Mouse (Mus musculus): ENCODE measurements at regions not wholly inside any gene's neighbourhood (a gene's known extent, or its start where the extent isn't known, plus 50 kb on each side); places are given as distances from the start of the nearest gene placed in this dataset.

DNA sequence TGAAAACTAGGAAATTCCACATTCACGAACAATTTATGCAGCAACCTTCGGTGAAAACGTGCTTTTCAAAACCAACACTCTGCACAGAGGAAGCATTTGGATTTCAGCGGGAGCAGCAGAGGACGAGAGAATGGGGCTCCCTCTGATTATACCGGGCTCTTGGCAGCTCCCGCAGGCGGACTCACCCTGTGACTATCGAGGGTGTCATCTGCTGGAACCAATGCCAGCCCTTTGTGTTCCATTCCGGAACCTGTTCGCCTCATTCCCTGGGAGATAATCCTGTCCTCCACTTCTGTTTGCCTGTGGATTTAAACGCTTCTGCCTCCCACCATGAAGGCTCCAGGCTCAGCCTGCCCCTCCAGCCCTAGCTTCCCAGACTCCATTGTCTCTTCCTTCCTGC lies 77.1 kb downstream of the Utp18 start:
- no peak for DNase-seq

DNA sequence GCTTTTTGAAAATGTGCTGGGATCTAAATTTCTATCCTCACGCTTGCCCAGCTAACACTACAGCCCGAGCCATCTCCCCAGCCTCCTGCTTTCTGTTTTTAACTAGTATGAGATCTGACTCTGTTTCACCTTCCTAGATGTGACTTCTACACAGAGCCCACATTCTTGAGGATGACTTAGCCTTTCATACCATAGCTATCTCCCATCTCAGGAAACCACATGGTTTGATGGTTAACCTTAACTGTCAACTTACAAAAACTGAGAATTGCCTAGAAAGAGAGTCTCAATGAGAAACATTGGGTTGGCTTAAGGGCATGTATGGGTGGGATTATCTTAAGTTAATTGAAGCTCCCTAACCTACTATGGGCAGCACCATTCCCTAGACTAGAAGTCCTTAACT lies 78.4 kb downstream of the Utp18 start:
- no peak for DNase-seq

DNA sequence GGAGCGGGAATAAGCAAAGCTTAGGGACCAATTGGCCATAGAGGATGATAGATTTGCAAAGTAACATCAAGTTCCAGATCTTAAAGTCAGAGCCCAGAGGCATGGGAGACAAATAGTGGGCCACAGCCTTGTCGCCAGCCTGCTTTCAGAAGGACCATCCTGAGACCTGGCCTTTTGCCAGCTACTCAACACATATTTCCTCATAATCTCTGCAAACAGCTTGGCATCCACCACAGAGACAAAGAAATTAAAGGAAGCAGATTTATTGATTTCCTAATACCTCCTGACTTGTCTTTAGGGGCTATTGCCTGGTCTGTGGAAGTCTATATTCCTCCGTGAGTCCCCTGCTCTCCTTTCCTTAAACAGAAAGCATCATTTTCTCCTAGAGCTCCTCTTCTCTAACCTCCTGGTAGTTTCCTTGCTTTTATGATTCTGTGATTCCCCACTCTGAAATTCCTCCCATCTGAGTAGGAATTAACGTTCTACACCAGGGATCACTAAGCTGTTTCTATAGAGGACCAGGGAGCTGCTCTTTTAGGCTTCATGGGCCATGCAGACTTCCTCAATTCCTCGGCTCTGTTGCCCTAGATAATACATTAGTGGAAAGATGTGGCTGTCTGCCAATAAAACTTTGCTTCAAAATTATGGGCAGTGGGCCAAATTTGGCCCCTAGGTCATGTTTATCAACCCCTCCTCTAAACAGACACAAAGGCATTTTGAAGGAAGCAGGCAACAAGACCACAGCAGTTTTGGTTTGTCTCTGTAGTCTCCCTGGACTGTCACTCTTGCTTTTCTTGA lies 114.2 kb downstream of the Utp18 start:
- DNase-seq, result no peak

DNA sequence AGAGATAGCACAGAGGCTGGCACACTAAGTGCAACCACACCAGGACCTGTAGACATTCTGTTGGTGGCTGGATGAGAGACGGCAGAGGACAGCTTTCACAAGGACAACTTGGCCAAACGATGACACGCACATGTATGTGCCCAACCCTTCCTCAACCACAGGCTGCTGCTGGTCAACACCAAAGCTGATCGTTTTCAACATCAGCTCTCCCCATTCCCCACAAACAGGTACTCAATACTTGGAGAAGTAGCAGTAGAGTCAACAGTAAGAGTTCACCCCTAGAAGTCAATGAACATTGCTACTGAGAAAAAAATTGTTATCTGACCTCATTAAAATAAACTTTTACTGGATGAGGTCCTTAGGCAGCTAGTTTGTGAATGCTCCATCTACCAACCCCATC lies 119.6 kb downstream of the Utp18 start:
- no peak for DNase-seq

DNA sequence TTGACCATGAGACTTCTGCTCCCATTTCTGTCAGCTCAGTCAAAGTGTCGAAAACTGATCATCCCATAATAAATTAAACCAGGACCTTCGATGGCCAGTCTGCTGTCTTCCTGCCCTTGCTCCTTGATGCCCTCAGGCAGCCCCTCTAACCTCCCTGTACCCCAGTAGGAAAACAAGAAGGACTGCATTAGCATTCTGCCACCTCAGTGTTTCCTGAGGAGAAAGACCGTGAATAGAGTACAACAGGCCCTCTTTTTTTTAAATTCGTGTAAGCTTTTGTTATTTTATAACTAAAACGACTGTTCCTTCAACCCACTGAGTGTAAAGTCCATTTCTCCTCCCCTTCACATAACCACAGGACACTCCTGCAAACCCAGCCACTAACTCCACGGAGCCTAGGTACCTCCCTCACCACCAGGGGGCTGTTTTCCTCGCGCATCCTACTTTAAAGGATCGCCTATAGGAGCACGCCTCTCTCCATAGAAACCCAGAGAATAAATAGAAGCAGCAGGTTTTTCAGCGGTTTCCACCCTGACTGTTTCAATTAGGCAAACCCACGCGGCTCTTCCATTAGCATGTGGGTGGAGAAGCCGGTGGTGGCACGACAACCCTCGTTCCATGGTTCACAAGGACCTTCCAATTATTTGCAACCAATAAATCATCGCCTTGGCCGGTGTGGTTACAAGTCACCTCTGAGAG lies 122.6 kb downstream of the Utp18 start:
- DNase-seq, result peak; percentile 66 to 69

DNA sequence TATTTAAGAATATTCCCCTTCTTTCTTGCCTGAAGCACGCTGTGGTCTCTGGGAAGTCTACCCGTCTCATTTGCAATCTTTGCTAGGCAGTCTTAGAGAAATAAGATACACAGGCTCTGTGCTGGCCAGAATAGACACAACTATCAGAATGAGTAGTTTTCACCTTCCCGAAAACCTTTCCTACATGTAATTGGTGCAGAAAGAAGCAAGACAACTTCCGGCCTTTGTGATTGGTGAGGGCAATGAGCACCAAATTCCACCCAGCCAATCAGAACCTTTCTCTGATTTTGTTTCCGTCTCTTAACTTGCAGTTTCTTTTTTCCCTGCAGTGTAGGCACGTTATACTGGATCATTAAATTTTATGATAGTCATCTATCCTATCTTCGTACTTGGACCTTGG lies 127.7 kb downstream of the Utp18 start:
- DNase-seq, result no peak

DNA sequence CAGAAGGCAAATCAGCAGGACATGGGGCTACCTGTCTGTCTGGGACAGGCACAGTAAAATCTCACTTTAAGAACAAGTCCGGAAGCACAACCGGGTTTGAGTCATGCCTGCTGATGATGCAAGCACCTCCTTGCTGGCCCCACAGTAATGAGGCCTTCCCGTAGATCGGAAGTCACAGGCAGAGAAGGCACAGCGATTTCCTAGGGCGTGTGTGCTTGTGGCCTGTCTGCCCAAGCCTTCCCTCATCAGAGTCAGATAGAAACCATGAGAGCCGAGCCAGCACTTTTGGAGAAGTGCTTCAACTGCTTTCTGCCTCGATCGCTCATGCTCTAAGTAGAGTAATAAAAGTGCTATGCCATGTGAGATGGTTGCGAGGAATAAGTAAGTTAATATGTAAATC lies 148.9 kb downstream of the Utp18 start:
- DNase-seq, result no peak

DNA sequence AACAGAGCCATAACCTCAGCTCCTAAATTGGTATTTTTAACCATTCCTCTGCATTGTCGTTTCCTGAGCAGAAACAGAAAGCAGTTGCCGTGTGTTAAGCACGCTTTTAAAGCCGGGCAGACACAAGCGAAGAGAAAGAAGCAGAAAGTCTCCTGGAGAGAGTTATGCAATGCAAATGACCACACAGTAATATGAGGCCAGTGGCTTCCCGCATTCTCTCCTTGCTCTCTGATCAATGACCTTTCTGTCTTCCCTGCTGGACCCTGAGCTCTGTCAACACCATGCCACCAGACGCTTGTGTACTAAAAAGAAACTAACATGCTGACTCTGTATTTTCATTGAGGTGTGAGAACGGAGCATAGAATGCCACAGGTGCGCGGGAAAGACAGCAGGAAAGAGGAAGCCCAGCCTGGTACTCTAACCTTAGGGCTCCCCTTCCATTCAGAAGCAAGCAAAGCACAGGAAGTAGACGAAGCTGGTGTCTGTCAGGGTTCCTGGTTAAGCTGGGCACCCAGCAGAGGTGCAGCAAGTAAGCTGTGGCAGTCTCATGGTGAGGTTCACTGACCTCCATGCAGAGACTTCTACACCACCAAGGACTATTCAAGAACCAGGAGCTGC lies 151.9 kb downstream of the Utp18 start:
- peak in 1 of 2 experiments; percentile 52 for DNase-seq

DNA sequence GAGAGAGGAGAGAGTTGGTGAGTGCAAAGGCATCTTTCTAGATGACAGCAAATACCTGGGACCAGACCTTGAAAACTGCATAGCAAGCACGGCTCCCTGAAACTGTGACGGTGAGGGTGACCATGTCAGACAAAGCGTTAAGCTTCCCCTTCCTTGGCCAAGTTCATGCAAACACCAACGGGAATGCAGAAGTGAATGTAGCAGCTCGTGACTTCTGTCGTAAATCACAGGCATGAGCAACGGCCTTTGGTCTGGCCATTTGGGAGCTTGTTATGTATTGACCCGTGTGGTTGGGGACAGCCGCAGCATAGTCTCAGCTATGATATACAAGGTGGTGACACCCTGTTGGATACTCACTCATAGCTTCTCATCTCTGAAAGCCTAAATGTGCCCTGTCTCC lies 156.4 kb downstream of the Utp18 start:
- no peak for DNase-seq

DNA sequence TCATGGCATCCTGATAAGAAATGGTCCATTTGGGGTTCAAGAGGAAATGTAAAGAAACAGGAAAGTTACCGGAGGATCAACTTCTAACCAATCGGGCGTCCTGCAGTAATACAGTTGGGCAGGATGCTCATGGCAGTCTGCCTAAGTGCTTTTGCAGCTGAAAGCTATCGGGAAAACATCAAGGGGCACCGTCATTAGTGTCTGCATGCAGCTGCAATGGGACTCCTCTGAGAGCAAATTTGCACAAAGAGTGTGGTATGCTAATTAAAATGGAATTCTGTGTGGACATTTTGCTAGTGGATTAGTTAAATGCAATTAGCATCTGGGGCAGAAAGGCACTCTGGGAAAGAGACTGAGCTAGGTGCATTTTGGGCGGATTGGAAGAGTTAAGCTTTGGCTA lies 160.3 kb downstream of the Utp18 start:
- DNase-seq, result no peak

DNA sequence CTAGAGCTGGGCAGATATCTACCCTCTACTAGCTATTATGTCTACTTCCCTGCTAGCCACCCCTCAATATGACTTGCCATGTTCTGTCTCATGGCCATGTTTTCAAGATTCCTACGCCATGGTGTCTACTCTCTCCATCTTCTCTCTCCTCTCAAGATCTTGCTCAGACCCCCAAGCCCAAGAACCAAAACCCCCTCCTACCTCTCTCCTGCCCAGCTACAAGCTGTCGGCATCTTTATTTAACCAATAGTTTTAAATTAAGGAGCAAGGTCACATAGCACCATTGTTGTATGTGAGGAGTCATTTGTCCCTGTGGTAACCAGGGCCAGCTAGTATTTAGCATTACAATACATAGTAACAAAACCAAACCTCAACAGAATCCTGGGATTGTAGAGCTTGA lies 166.4 kb downstream of the Utp18 start:
- no peak for DNase-seq

DNA sequence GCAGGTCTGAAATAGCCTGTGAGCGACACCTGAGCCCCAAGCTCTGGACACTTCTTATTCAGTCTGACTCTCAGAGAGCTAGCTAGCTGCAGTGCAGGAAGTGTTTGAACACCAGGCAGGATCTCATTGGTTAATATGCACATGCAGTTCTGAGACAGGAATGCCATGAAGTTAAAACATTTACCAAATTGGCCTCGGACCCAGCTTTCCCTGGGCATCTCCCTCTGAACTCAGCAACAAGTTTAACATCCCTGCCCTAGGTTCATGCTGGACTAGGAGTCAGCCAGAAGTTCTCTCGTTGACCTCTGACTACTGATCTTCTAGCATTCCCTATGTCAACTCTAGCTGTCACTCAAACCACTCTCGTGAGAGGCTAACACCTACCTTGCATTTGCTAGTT lies 175.9 kb downstream of the Utp18 start:
- peak; percentile 78 to 86 for DNase-seq

DNA sequence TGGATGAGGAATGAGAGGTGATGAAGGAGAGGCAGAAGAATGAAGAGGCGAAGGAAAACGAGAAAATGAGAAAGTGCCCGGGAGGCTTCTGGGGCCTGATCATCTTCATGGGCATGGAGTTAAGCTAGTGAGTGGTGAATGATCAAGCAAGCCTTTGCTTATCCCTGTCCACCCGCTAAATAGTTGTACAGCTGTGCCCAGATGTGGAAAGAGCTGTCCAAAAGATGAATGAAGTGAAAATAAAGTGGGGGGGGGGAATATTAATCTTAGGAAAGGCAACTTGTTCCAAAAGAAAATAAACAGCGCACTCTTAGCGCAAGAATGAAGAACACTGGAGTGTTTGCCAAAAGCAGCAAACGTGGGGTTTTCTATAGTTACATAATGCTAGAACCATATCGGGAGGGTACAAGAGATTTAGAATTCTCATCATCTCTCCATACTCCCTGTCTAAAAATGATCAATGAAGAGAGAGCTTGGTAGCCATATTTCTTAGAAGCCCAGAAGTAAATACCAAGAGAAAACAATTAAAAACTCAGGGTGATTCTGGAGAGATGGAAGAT lies 188.5 kb downstream of the Utp18 start:
- no peak for DNase-seq

DNA sequence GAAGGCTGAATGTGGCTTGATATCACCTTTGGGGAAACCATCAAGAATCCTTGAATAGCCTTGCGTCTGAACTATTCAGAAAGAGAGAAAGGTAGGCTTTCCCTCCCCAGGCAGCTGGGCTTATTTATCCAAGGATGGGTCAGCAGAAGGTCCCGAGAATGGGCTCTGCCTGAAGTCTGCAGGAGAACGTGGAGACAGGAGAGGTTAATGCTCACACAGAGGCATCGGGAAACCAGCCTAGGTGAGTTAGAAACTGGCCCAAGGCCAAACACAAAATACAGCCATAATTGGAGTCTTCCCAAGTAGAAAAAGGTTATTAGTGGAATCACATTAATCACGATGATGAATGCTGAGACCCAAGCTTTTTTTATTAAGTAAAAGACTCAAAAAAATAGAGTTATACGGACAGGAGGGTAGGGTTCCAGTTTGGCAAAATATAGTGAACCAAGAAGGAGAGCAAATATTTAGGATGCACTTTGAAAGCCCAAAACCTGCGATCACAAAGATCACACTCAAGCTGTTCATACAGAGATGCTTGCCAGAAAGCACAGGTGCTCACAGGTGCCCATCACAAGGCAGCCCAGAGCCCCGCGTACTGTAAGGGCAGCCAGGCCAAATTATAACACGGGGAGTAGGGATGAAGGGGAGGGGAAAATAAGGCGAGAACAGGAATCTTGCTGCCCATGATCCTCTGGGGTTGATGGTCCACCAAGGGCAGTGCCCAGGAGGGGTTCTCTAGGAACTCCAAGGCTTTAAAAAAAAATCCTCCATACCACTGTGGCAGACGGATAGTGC lies 189.3 kb downstream of the Utp18 start:
- DNase-seq, result no peak

DNA sequence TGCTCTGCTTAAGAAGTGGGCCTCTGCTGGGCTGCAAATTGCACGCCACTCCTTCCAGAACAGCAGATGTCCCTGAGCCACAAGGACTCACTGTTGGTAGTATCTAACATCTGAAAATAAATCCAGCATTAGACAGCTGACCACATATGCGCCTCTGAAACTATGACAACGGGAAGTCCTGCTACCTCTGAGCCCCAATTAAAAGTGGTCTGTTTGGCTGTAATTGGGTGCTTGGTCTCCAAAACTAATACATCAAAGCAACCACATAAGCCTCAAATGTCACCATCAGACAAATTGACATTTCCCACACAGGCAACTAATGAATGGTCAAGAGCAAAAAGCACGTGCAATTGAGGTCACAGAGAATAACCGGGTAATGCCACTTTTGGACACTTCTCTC lies 201.9 kb downstream of the Utp18 start:
- no peak for DNase-seq

DNA sequence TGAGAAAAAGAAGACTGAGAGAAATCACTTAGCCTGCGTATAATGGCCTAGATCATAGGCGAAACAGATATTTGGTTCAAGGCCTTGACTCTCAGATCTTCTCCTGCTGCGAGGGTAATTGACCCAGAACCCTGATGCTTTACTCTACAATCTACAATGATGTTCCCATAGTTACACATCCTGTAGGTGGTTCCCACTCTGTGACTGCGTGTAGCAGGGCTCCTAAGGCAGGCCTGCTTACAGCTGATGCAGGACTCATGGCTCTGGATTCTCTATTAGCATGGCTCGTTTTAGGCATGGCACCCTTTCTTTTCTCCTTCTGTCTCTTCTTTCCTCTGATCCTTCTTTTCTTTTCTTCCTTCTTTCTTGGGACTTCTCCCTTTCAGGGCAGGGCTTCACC lies 209.3 kb downstream of the Utp18 start:
- DNase-seq, result no peak

DNA sequence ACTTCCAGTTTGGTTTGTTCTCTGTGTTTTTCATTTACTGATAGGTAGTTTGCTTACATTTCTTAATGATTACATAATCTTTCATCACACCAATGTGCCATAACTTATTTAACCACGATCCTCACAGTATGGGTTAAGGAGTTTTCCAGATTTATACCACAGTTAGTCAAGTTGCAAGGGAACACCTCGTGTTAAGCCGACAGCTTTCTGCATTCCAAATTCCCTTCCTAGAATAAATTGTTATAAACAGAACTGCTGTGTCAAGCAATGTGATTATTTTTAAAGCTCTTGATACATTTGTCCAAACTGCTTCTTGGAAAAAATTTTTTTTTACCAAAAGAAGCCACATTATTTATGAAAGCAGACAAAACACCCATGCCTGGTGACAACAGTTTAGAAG lies 213.5 kb downstream of the Utp18 start:
- no peak for DNase-seq

DNA sequence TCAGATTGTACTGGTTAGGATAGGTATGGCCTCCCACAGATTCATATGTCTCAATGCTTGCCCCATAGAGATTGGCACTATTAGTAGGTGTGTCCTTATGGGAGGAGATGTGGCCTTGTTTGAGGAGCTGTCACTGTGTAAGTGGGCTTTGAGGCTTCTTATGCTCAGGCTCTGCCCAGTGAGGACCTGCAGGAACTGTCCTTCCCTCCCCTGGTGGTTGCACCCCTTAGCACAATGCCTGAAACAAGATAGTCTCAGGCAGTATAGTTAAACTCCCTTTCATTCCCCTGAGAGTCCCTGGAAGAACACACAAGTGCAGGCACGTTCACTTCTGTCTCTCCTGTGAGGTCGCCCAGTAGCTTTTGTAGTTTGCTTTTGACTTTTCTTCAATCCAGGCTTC lies 223.9 kb downstream of the Utp18 start:
- DNase-seq, result no peak

DNA sequence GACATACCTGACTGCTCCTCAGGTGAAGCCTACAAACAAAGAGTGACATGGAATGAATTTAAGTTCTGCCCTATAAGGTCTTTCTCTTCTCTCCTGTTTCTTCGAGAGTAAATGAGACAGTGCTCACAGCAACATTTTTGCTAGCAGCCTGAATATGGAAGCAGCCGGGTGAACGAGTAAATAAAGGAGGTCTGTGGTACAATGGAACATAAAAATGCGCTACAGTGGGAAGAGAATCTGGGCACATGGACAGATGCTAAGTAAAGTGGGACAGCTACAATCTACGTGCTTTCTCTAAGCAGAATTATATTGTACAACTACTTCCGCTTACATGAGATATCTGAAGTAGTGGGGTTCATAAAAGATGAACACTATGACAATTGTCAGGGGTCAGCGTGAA lies 225.2 kb downstream of the Utp18 start:
- DNase-seq, result no peak

DNA sequence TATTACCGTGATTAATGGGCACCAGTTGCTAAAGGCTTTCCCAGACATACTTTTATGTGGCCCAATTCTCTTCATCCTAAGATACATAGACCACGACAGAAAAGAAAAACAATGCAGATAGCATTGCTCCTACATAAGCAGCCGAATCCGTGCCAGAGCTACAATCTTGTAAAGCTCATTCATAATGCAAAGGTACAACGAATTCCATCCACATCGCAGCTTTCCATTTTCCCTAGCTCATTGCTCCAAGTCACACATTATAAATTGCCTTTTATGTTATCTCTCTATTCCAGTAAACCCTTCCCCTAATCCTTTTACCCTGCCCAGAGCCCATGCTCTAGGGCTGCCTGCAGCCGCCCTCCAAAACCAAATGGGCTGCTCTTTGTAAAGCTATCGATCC lies 226.8 kb downstream of the Utp18 start:
- no peak for DNase-seq

DNA sequence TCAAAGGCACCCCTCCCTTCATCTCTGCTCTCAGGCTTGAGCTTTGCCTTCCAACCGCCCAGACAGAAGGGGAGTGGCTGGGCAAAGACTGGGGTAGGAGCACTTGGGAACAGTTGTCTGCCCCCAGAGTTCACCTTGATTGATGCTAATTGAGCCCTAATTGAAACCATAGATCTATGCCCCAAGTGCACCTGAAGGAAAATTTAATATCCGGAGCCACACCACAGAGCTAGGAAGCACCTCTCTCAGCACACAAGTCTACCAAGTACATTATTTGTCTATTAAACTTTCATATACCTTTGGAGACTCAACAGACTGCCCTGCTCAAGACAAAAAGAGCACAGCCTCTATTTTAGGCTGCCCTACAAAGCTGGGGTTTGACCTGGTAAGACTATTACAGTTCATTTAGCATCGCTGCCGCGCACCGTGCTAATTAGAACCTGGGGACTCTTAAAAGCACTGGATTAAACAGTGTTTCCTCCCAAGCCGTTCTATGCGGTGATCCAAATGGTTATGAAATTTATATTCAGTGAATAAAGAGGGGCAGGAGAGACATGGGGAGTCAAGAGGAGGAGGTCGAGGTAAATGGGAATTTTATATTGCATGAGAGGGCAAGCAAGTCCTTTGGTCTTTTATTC lies 229.8 kb downstream of the Utp18 start:
- DNase-seq, result no peak

DNA sequence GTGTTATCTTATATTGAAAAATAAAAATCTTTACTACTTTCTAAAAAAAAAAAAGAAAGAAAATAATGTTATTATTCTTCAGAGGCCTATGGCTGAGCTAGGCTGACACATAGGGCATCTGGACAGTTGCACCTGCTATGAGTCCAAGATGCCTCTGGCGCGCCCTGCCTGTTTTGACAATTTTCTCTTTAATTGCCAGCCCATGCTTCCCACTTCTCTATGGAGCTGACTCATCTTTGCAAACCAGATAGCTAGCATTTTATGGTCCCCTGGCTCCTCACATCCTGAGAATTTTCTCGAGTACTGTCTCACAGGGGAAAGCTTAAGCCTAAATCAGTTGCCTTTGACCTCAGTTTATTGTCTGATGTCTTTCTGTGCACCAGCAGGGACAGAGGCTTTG lies 232.2 kb downstream of the Utp18 start:
- no peak for DNase-seq

DNA sequence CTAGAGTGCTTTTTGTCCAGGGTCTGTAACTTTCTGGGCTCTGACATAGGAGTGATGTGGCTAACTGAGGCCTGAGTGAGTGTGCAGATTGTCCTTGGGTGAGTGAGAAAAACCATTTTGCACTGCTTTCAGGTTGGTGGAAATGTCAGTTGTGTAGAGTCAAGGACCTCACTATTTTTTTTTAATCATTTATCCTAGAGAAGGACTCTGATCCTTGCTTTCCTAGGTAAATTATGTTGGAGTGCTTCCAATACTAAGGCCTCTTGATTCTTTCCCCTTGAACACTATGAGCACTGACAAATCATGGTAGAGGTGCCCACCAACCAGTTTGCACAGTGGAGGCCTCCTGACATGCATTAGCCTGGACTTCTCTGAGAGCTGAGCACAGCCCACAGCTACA lies 233.6 kb downstream of the Utp18 start:
- DNase-seq, result peak in 1 of 2 experiments; percentile 30
